Mouse (Mus musculus) right cerebral cortex, adult 18-20 months (tissue): ENCODE measurements at regions not wholly inside any gene's neighbourhood (a gene's known extent, or its start where the extent isn't known, plus 50 kb on each side); places are given as distances from the start of the nearest gene placed in this dataset.
"Not testable (repeated sequence)": the region's sequence is repeated elsewhere in the genome, so short reads cannot be mapped to it uniquely, and the experiment has no call there.

ENCODE experiments used
- DNase-seq: peaks from one replicate; pipeline ENCODE4 v3.0.0; 2022; ENCODE audit warnings: mixed read lengths

DNA sequence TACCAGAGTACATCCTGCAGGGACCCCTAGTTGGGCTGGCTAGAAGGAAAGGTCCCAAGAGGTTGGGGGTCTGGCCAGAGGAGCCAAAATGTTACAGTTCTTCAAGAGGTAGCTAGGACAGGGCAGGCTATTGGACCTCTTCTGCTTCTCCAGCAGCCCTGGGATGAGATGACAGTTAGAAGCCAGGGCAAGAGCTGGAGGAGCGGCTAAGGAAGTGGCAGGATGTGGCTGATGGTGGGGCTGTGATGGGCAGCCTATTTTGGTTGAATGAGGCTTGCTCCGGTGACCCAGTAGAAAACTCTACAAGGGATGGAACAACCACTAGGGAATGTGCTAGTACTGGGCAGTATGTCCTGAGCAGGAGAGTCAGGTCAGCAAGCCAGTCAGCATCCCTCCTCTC is 82.8 kb downstream of the Ddx11 start:
- no peak for DNase-seq

- not testable (repeated sequence) for DNase-seq
Measured at GRCm38 (mm10) chr17:66207653-66208497, 84.6 kb downstream of the Ddx11 start.

DNA sequence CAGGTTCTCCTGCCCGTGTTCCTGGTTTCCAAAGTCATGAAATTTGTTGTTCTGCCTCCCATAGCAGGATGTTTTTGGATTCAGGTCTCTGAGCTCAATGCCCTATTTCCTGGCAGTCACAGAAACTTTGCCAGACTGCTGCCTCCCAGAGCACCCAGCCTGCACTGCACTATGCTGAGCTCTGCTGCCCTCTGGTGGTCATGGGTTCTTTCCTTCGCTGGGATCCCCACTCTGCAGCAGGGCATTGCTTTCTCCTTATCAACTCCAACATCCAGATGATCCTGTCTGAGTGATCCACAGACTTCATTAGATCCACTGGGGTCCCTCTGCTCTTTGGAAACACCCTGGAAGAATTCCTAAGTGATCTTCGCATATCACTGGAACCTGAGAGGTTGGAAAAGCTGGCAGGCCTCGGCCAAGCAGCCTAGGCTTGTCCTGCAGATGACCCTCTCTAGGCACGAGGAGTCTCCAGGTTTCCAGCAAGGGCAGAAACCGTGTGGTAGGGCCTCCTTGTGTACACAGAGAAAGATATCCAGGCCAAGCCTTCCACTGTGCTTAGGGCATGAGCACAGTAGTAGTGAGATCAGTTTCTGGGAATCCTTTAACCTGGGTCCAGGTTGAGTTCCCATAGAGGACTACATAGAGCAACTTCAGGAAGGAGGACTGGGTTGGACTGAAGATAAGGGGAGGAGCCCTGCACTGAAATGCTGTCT is 85.6 kb downstream of the Ddx11 start:
- DNase-seq = not testable (repeated sequence)

DNA sequence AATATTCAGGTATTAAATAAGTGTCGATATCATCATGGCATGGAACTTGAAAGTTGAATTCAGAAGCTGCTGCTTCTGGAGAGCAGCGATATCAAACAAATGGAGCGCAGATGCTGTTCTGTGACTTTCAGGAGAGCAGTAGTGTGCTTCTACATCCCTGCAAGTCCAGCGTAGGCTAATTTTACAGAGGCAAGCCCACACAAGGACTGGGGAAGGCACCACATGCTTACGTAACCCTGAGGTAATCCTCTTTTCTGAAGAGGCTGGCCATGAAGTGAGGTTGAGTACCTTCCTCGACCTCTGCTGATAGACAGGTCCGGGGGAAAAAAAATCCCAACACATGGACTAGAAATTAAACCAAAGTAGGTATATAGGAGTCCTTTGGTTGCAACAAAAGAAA is 88.2 kb downstream of the Ddx11 start:
- peak; percentile 55 for DNase-seq

- no peak for DNase-seq
Measured at GRCm38 (mm10) chr17:66212616-66213015, 89.3 kb downstream of the Ddx11 start.

DNA sequence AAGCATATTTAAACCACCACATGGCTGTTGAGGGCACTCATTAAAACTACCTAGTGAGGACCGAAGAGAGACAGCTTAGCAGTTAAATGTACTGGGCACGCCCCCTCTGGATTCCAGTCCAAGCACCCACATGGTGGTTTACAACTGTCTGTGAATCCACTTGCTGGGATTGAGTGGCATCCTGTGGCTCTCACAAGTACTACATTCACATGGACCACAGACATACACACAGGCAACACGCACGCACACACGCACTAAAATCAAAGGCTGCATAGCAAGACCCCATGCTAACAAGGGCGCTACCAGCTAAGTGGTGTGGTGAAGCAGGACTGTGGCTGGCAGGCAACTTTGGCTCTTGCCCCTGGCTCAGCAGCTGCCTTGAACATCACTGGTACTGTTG is 95.0 kb downstream of the Ddx11 start:
- DNase-seq = no peak

DNA sequence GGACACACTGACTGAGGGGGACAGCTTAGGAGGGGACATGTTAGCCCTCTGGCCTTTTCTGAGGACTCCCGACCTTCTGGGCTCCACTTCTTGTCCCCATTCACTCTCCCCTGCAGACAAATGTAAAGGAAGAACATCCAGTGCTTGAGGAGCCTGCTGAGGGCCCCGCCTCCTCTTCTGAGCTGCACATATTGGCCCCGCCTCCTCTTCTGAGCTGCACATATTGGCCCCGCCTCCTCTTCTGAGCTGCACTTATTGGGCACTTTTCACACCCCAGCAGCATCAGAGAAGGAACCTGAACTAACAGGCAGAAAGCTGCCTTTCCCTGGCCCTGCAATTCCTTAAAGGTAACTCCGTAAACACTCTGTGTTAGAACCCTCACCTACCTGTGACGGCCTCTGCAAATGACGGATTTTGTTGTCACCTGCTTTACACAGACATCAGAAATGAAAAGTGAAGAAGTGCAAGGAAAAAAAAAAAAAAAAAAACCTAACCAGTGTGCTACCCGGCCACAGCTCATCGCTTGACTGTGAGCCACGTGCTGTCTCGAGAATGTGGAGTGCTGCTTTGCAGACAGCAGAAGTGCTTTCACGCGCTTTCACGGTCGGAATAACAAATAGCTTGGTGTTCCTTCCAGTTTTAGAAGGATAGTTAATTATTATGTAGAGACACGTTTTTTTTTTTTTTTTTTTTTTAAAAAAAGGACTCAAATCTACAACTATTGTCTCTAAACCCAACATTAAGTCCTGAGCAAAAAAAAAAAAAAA is 96.5 kb downstream of the Ddx11 start:
- no peak for DNase-seq

DNA sequence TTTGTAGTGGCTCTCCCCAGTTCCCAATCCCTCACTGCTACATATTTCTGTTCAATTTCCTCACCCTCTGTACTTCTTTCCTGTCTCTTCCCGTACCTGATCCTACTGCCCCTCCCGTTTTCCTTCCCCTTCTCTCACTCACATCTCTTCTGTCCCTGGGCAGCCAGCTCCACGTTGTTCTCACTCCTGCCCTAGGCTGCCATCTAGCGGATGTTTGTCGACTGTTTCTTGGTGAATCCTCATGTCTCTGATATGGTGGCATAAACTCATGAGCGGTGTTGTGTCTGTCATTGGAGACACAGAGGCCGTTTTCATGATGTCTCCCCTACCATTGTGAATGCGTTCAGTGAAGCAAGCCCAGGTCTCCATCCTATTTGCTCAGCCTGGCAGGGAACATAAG is 97.9 kb downstream of the Ddx11 start:
- DNase-seq = peak; percentile 78

DNA sequence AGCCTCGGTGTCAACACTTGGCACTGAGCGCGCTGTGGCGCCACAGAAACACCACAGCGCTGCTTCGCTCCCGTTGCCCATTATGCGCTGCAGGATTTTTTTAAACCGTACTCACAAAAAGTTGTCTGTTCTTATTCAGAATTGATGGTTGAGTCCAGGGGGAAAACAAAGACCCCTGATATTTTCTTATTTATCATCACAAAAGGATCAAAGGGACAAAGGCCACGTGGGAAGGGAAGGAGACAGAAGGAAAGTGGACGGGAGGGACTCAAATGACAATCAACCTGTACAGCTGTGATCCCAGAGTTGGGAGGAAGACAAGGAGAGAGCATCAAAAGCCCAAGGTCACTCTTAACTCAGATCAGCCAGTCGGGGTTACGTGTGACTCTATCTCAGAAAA is 100.4 kb downstream of the Ddx11 start:
- DNase-seq = no peak

- DNase-seq = no peak
Measured at GRCm38 (mm10) chr17:66224241-66224640, 100.9 kb downstream of the Ddx11 start.

DNA sequence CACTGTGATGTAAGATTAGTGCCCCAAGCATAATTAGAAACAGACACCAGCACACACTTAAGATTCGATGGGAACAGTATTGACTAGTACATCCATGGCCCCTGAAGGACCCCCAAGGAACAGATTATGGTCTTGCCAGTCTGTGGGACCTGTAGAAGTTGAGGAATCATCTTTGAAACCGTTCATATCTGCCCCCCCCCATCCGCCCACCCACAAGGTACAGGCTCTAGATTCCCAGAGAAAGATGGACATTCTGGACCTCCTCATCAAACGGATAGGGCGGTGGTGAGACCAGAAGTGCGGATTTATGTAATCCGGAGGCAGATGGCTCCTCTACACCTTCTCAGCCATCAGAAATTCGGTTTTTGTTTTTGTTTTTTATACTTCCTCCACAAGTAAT is 109.1 kb downstream of the Ddx11 start:
- no peak for DNase-seq

DNA sequence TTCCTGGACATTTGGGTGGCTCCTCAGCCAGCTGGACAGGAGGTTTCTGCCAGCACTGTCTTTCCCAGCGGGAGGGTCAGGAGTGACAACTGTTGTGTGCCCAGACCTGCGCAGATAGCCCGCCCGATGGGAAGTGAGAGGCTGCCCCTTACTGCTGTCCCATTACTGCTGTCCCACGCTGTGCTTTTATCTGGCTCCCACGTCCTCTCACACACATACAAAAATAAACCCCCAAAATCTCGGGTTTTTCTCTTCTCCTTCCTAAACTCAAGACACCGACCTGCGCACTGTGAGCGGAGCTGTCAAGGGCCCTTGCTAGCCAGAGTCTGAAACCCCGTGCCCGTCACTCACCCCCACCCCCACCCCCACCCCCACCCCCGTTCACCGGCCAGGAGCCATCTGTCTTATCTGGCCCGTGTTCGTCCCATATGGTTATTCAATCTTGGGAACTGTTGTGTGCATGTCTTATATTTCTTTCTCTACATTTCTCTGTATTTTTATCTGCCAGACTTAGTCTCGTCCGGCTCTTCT is 109.6 kb downstream of the Ddx11 start:
- DNase-seq = peak; percentile 49

GRCm38 (mm10) chr17:66233451-66233951 is 110.2 kb downstream of the Ddx11 start:
- peak; percentile 43 for DNase-seq

GRCm38 (mm10) chr17:66234432-66234831 is 111.1 kb downstream of the Ddx11 start:
- DNase-seq = no peak

GRCm38 (mm10) chr17:66235096-66235805 is 111.9 kb downstream of the Ddx11 start:
- DNase-seq = peak; percentile 80

DNA sequence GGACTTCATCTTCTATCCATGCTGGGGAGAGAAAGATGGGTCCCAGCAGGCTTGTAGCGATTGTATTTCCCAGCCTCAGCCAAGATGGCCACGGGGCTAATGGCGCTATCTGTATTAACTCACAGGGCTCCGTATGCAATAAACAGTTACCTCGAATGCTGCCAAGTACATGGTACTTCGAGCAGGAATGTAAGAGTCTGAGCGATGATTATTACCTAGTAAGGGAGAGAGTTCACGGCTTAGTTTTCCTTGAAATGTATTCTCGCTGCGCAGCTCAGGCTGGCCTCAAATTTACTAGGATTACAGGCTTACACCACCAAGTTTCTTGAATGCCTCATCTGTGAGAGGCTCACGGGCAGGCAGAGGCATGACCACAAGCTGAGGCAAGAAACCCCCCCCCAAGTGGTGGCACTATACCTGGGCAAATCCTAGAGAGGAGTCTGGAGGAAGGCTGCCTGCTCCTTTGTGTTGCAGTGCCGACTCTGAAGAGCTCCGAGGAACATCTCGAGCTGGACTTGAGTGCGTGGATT is 112.6 kb downstream of the Ddx11 start:
- DNase-seq = no peak

- no peak for DNase-seq
Measured at GRCm38 (mm10) chr17:66241868-66242622, 118.7 kb downstream of the Ddx11 start.

DNA sequence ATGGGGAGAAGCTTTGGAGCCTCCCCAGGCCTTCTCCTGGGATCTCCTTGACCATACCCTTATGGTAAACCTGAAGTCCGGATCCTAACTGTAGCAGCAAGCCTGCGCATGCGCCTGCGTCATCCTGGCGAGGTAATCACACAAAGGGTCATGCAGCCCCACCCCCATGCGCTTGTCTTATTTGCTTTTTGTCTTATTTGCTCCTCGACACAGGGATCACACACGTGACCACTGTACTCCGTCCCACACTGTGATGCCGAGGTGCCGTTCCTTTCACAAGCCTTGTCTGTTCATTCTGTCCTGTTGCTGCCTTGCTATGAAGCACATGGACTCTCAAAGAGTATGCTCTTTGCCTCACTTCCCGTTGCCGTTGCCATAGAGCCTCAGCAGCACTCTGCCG is 120.9 kb downstream of the Ddx11 start:
- no peak for DNase-seq

DNA sequence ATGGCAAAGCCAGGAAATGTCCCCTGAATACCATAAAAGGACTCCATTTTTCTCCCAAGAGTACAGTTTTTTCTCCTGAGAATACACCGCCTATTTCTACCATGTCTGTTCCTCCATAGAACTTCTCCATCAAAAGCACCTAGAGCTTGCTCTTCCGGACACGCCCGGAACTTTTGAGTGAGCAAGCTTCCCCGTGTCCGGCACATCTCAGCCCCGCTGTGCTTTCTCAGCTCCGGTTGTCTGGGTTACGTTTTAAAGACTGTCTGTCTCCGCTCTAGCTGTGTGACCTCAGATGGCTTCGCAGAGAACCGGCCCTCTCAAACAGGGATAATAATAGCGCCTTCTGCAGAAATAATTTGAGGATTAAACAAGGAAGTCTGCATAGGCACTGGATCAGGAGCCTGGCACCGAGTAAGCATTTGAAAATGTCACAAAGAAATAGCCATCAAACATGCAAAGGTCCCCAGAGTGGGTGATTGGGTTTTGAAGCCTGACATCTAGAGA is 122.8 kb downstream of the Ddx11 start:
- no peak for DNase-seq

- DNase-seq = no peak
Measured at GRCm38 (mm10) chr17:66251495-66251894, 128.2 kb downstream of the Ddx11 start.

GRCm38 (mm10) chr17:66252926-66253325 is 129.6 kb downstream of the Ddx11 start:
- no peak for DNase-seq
